Mouse (Mus musculus) liver, adult 2 months (tissue): ENCODE data around the gene Kcnj12.

Experiments used
- CTCF ChIP-seq: fragments of 200-500 bp; IDR thresholded peaks from 2 replicates; pipeline ENCODE4 v1.5.1; 2011; ENCODE audit warnings: low read depth, low read length, control low read depth
- POLR2A ChIP-seq: fragments of 200-500 bp; IDR thresholded peaks from 2 replicates; pipeline ENCODE4 v1.6.1; 2011; ENCODE audit warnings: low read length, control low read depth; ENCODE audit not compliant: insufficient read depth; ENCODE audit errors: extremely low read depth

DNA sequence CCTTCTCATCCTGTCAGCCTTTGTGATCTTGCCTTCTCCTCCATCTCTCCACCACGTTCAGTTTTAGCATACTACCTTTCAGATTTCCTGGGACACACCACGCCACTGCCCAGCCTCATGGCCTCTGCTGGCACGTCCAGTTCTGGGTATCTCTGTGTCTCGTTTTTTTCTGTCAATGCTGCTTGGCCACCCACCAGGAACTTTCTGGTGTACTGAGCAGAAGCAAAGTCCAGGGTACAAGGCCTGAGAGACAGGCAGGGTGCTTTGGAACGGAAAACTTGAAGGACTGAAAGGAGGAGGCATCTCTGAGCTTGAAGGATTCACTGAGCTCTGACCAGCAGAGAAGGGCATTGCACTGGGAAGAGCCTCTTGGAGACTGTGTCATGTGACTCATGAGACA lies 25.1 kb downstream of the Kcnj12 start:
- TF ChIP-seq CTCF (no peak), POLR2A (no peak)
